Mouse (Mus musculus): Measurements from ENCODE around the gene Fam213a. TPM values are rescaled to one million over a fixed set of nuclear protein-coding genes. Genes with fewer than 3 reads are reported as not detected.
"Not testable (repeated sequence)": the region's sequence is repeated elsewhere in the genome, so short reads cannot be mapped to it uniquely, and the experiment has no call there.

Fam213a gene
- 22.0 and 39.4 TPM in 2 replicates for polyA plus RNA-seq (2012; rRNA removed)
- 41.8 and 45.1 TPM in 2 replicates for polyA plus RNA-seq (2014; fragmentation: Nextera tagmentation; extraction: Ambion mirVana)

GRCm38 (mm10) chr14:41013630-41014613 lies at the start of gene Fam213a:
Gene Fam213a, minus strand, starts transcription at chr14:41013788.
- ATAC-seq (ENCODE audit: insufficient read depth) (peak; percentile 91), DNase-seq (ENCODE audit: low read depth in 3 of 3, low spot score in 3 of 3) (peak; percentile 78 to 84 (median 80))
- Histone ChIP-seq H3K4me2 (ENCODE audit: low read depth) (peak within 1 kb of the TSS; percentile 88), H3K27ac (peak within 1 kb of the TSS; percentile 45), H3K9ac (replicated peaks) (peak within 1 kb of the TSS; percentile 65), H3K36me3 (replicated peaks; ENCODE audit: control insufficient read depth, insufficient read depth, low read depth) (no peaks in the 10 kb centered on the region), H3K9me3 (ENCODE audit: control insufficient read depth, low read length) (no peaks in the 10 kb centered on the region), H3K4me1 (replicated peaks; ENCODE audit: control insufficient read depth in 2 of 2, insufficient read depth in 2 of 2, low read length in 1 of 2) (peaks cover 20 to 43% of the 10 kb centered on the region in 2 experiments), H3K27me3 (ENCODE audit: control insufficient read depth, insufficient read depth, low read length) (no peaks in the 10 kb centered on the region; the same call in 1 of the 2 replicates), H3K4me3 (ENCODE audit: insufficient read depth in 1 of 2, low read depth in 2 of 2, low read length in 2 of 2) (peak within 1 kb of the TSS; percentile 60 to 82)
- TF ChIP-seq CTCF (IDR thresholded peaks at IDR 0.05; ENCODE audit: low read depth) (no peak), EP300 (IDR thresholded peaks at IDR 0.05; ENCODE audit: low read depth) (no peak)
- 6% methylated on average over 32 of the region's 32 CpGs for WGBS (ENCODE audit: insufficient replicate concordance)

GRCm38 (mm10) chr14:41053190-41053589 lies 39.6 kb upstream of the Fam213a start:
- not testable (repeated sequence) for H3K27me3 ChIP-seq (ENCODE audit: control insufficient read depth, insufficient read depth, low read length); H3K4me2 ChIP-seq (ENCODE audit: low read depth); H3K4me1 ChIP-seq (replicated peaks; ENCODE audit: control insufficient read depth in 2 of 2, insufficient read depth in 2 of 2, low read length in 1 of 2); H3K36me3 ChIP-seq (replicated peaks; ENCODE audit: control insufficient read depth, insufficient read depth, low read depth); H3K4me3 ChIP-seq (ENCODE audit: insufficient read depth in 1 of 2, low read depth in 2 of 2, low read length in 2 of 2); H3K9me3 ChIP-seq (ENCODE audit: control insufficient read depth, low read length); ATAC-seq (ENCODE audit: insufficient read depth); H3K27ac ChIP-seq; H3K9ac ChIP-seq (replicated peaks); DNase-seq (ENCODE audit: low read depth in 3 of 3, low spot score in 3 of 3)
- WGBS (ENCODE audit: insufficient replicate concordance), result 46% methylated on average over 3 of the region's 4 CpGs

- no peaks in the 10 kb centered on the region for H3K27me3 ChIP-seq (ENCODE audit: control insufficient read depth, insufficient read depth, low read length)
- H3K9ac ChIP-seq (replicated peaks), result no peak overlapping the region
- 46% methylated on average over 5 of the region's 5 CpGs for WGBS (ENCODE audit: insufficient replicate concordance)
- H3K4me2 ChIP-seq (ENCODE audit: low read depth), result no peak overlapping the region
- H3K4me1 ChIP-seq (replicated peaks; ENCODE audit: control insufficient read depth in 2 of 2, insufficient read depth in 2 of 2, low read length in 1 of 2), result no peaks in the 10 kb centered on the region
- no peak for TF ChIP-seq EP300 (IDR thresholded peaks at IDR 0.05; ENCODE audit: low read depth)
- TF ChIP-seq CTCF (IDR thresholded peaks at IDR 0.05; ENCODE audit: low read depth), result peak; percentile 38
- H3K9me3 ChIP-seq (ENCODE audit: control insufficient read depth, low read length), result no peaks in the 10 kb centered on the region
- no peaks in the 10 kb centered on the region for H3K36me3 ChIP-seq (replicated peaks; ENCODE audit: control insufficient read depth, insufficient read depth, low read depth)
- ATAC-seq (ENCODE audit: insufficient read depth) (no peak), DNase-seq (ENCODE audit: low read depth in 3 of 3, low spot score in 3 of 3) (no peak)
- H3K27ac ChIP-seq, result no peak overlapping the region
- H3K4me3 ChIP-seq (ENCODE audit: insufficient read depth in 1 of 2, low read depth in 2 of 2, low read length in 2 of 2), result no peak overlapping the region
These were observed 38.9 kb upstream of the Fam213a start for GRCm38 (mm10) chr14:41052481-41052880.

- Histone ChIP-seq H3K27me3 (ENCODE audit: control insufficient read depth, insufficient read depth, low read length) (no peaks in the 10 kb centered on the region), H3K9me3 (ENCODE audit: control insufficient read depth, low read length) (no peaks in the 10 kb centered on the region), H3K4me3 (ENCODE audit: insufficient read depth in 1 of 2, low read depth in 2 of 2, low read length in 2 of 2) (no peak overlapping the region), H3K27ac (no peak overlapping the region), H3K9ac (replicated peaks) (no peak overlapping the region), H3K36me3 (replicated peaks; ENCODE audit: control insufficient read depth, insufficient read depth, low read depth) (no peaks in the 10 kb centered on the region), H3K4me1 (replicated peaks; ENCODE audit: control insufficient read depth in 2 of 2, insufficient read depth in 2 of 2, low read length in 1 of 2) (no peaks in the 10 kb centered on the region), H3K4me2 (ENCODE audit: low read depth) (no peak overlapping the region)
- 32% methylated on average over 6 of the region's 6 CpGs for WGBS (ENCODE audit: insufficient replicate concordance)
- TF ChIP-seq CTCF (IDR thresholded peaks at IDR 0.05; ENCODE audit: low read depth), result no peak
- no peak for TF ChIP-seq EP300 (IDR thresholded peaks at IDR 0.05; ENCODE audit: low read depth)
- no peak for ATAC-seq (ENCODE audit: insufficient read depth)
- DNase-seq (ENCODE audit: low read depth in 3 of 3, low spot score in 3 of 3), result no peak
These were observed 36.9 kb upstream of the Fam213a start for GRCm38 (mm10) chr14:41050471-41050870.

GRCm38 (mm10) chr14:41047402-41047801 lies 33.8 kb upstream of the Fam213a start:
- TF ChIP-seq CTCF (IDR thresholded peaks at IDR 0.05; ENCODE audit: low read depth) (no peak), EP300 (IDR thresholded peaks at IDR 0.05; ENCODE audit: low read depth) (no peak)
- H3K27ac ChIP-seq, result no peak overlapping the region
- ATAC-seq (ENCODE audit: insufficient read depth) (no peak), DNase-seq (ENCODE audit: low read depth in 3 of 3, low spot score in 3 of 3) (no peak)
- no peaks in the 10 kb centered on the region for H3K27me3 ChIP-seq (ENCODE audit: control insufficient read depth, insufficient read depth, low read length)
- H3K36me3 ChIP-seq (replicated peaks; ENCODE audit: control insufficient read depth, insufficient read depth, low read depth), result no peaks in the 10 kb centered on the region
- no peak overlapping the region for H3K4me3 ChIP-seq (ENCODE audit: insufficient read depth in 1 of 2, low read depth in 2 of 2, low read length in 2 of 2)
- no peak overlapping the region for H3K9ac ChIP-seq (replicated peaks)
- no peak overlapping the region for H3K4me2 ChIP-seq (ENCODE audit: low read depth)
- no peaks in the 10 kb centered on the region for H3K9me3 ChIP-seq (ENCODE audit: control insufficient read depth, low read length)
- no peaks in the 10 kb centered on the region for H3K4me1 ChIP-seq (replicated peaks; ENCODE audit: control insufficient read depth in 2 of 2, insufficient read depth in 2 of 2, low read length in 1 of 2)
- WGBS (ENCODE audit: insufficient replicate concordance), result 51% methylated on average over 2 of the region's 2 CpGs

Measured in liver, embryonic 14.5 days (tissue).